Mouse (Mus musculus): Measurements from ENCODE around the gene Afmid. TPM values are rescaled to one million over a fixed set of nuclear protein-coding genes. Genes with fewer than 3 reads are reported as not detected.

Afmid gene
- polyA plus RNA-seq, 1 experiment from 2014 or later = 4.6 TPM

- ATAC-seq (ENCODE audit: insufficient read depth) (no peak), DNase-seq (no peak)
- Histone ChIP-seq H3K4me1 (ENCODE audit: insufficient read depth) (0 out of 2 replicates have a peak, but pooled peaks cover 2% of the 10 kb centered on the region), H3K4me3 (ENCODE audit: low read depth, low read length) (no peak overlapping the region), H3K4me2 (no peak overlapping the region), H3K27ac (ENCODE audit: low read depth) (no peak overlapping the region), H3K27me3 (ENCODE audit: insufficient read depth, low read length) (no peaks in the 10 kb centered on the region), H3K9me3 (ENCODE audit: low read depth, low read length) (no peaks in the 10 kb centered on the region), H3K9ac (no peak overlapping the region), H3K36me3 (ENCODE audit: insufficient read depth) (no peaks in the 10 kb centered on the region)
- 63% methylated on average over 1 of the region's 1 CpGs for WGBS
- no peak for TF ChIP-seq CTCF (IDR thresholded peaks at IDR 0.05; ENCODE audit: low read depth)
These were observed 13.3 kb downstream of the Afmid start for GRCm38 (mm10) chr11:117839021-117839420.

- no peak overlapping the region for H3K4me3 ChIP-seq (ENCODE audit: low read depth, low read length)
- H3K4me2 ChIP-seq = no peak overlapping the region
- TF ChIP-seq CTCF (IDR thresholded peaks at IDR 0.05; ENCODE audit: low read depth) = no peak
- H3K27me3 ChIP-seq (ENCODE audit: insufficient read depth, low read length) = no peaks in the 10 kb centered on the region
- H3K9ac ChIP-seq = no peak overlapping the region; the same call in 1 of the 2 replicates
- H3K4me1 ChIP-seq (ENCODE audit: insufficient read depth) = 0 out of 2 replicates have a peak, but pooled peaks cover 2% of the 10 kb centered on the region
- DNase-seq (no peak), ATAC-seq (ENCODE audit: insufficient read depth) (no peak)
- H3K36me3 ChIP-seq (ENCODE audit: insufficient read depth) = no peaks in the 10 kb centered on the region
- H3K9me3 ChIP-seq (ENCODE audit: low read depth, low read length) = no peaks in the 10 kb centered on the region
- WGBS = 33% methylated on average over 1 of the region's 1 CpGs
- H3K27ac ChIP-seq (ENCODE audit: low read depth) = no peak overlapping the region
These were observed 15.2 kb downstream of the Afmid start for GRCm38 (mm10) chr11:117840910-117841309.

GRCm38 (mm10) chr11:117843434-117843833, 17.7 kb downstream of the Afmid start:
- H3K27me3 ChIP-seq (ENCODE audit: insufficient read depth, low read length) = no peaks in the 10 kb centered on the region
- ATAC-seq (ENCODE audit: insufficient read depth) = no peak
- no peak overlapping the region for H3K4me3 ChIP-seq (ENCODE audit: low read depth, low read length)
- H3K36me3 ChIP-seq (ENCODE audit: insufficient read depth) = no peaks in the 10 kb centered on the region
- no peak overlapping the region for H3K4me2 ChIP-seq
- H3K4me1 ChIP-seq (ENCODE audit: insufficient read depth) = peaks cover 11% of the 10 kb centered on the region
- H3K9ac ChIP-seq = no peak overlapping the region
- no peaks in the 10 kb centered on the region for H3K9me3 ChIP-seq (ENCODE audit: low read depth, low read length)
- TF ChIP-seq CTCF (IDR thresholded peaks at IDR 0.05; ENCODE audit: low read depth) = no peak
- no peak for DNase-seq
- H3K27ac ChIP-seq (ENCODE audit: low read depth) = no peak overlapping the region
- WGBS = 79% methylated on average over 2 of the region's 2 CpGs

GRCm38 (mm10) chr11:117844997-117845396, 19.3 kb downstream of the Afmid start:
- ATAC-seq (ENCODE audit: insufficient read depth) (no peak), DNase-seq (no peak)
- H3K4me3 ChIP-seq (ENCODE audit: low read depth, low read length) = no peak overlapping the region
- H3K4me1 ChIP-seq (ENCODE audit: insufficient read depth) = peaks cover 13% of the 10 kb centered on the region
- no peak overlapping the region; the same call in 1 of the 2 replicates for H3K9ac ChIP-seq
- H3K9me3 ChIP-seq (ENCODE audit: low read depth, low read length) = no peaks in the 10 kb centered on the region
- 53% methylated on average over 2 of the region's 2 CpGs for WGBS
- H3K27ac ChIP-seq (ENCODE audit: low read depth) = peak overlapping the region; percentile 69; the same call in 1 of the 2 replicates
- no peaks in the 10 kb centered on the region for H3K27me3 ChIP-seq (ENCODE audit: insufficient read depth, low read length)
- no peak for TF ChIP-seq CTCF (IDR thresholded peaks at IDR 0.05; ENCODE audit: low read depth)
- no peaks in the 10 kb centered on the region for H3K36me3 ChIP-seq (ENCODE audit: insufficient read depth)
- no peak overlapping the region for H3K4me2 ChIP-seq

GRCm38 (mm10) chr11:117845651-117846050, 19.9 kb downstream of the Afmid start:
- H3K27ac ChIP-seq (ENCODE audit: low read depth) = no peak overlapping the region

GRCm38 (mm10) chr11:117846640-117847039, 20.9 kb downstream of the Afmid start:
- peak; percentile 46 for TF ChIP-seq CTCF (IDR thresholded peaks at IDR 0.05; ENCODE audit: low read depth)
- Histone ChIP-seq H3K4me3 (ENCODE audit: low read depth, low read length) (no peak overlapping the region), H3K27ac (ENCODE audit: low read depth) (no peak overlapping the region), H3K9ac (no peak overlapping the region), H3K9me3 (ENCODE audit: low read depth, low read length) (no peaks in the 10 kb centered on the region), H3K27me3 (ENCODE audit: insufficient read depth, low read length) (no peaks in the 10 kb centered on the region), H3K36me3 (ENCODE audit: insufficient read depth) (peaks cover 5% of the 10 kb centered on the region), H3K4me1 (ENCODE audit: insufficient read depth) (peaks cover 22% of the 10 kb centered on the region), H3K4me2 (no peak overlapping the region)
- ATAC-seq (ENCODE audit: insufficient read depth) = no peak
- peak; percentile 62 for DNase-seq
- 47% methylated on average over 5 of the region's 5 CpGs for WGBS

More at GRCm38 (mm10) chr11:117845651-117846050, 19.9 kb downstream of the Afmid start:
- Histone ChIP-seq H3K9me3 (ENCODE audit: low read depth, low read length) (no peaks in the 10 kb centered on the region), H3K36me3 (ENCODE audit: insufficient read depth) (no peaks in the 10 kb centered on the region), H3K4me2 (no peak overlapping the region), H3K27me3 (ENCODE audit: insufficient read depth, low read length) (no peaks in the 10 kb centered on the region), H3K9ac (no peak overlapping the region), H3K4me1 (ENCODE audit: insufficient read depth) (peaks cover 19% of the 10 kb centered on the region), H3K4me3 (ENCODE audit: low read depth, low read length) (no peak overlapping the region)
- WGBS = 73% methylated on average over 2 of the region's 2 CpGs
- no peak for ATAC-seq (ENCODE audit: insufficient read depth)
- no peak for DNase-seq
- TF ChIP-seq CTCF (IDR thresholded peaks at IDR 0.05; ENCODE audit: low read depth) = no peak

GRCm38 (mm10) chr11:117847593-117848215, 22.0 kb downstream of the Afmid start:
- ATAC-seq (ENCODE audit: insufficient read depth) (no peak), DNase-seq (no peak)
- H3K27me3 ChIP-seq (ENCODE audit: insufficient read depth, low read length) = no peaks in the 10 kb centered on the region
- peaks cover 22% of the 10 kb centered on the region for H3K4me1 ChIP-seq (ENCODE audit: insufficient read depth)
- TF ChIP-seq CTCF (IDR thresholded peaks at IDR 0.05; ENCODE audit: low read depth) = no peak
- H3K9ac ChIP-seq = peak overlapping the region; percentile 83
- H3K36me3 ChIP-seq (ENCODE audit: insufficient read depth) = peaks cover 15% of the 10 kb centered on the region
- WGBS = 73% methylated on average over 7 of the region's 7 CpGs
- H3K4me2 ChIP-seq = peak overlapping the region; percentile 90
- no peaks in the 10 kb centered on the region for H3K9me3 ChIP-seq (ENCODE audit: low read depth, low read length)
- H3K4me3 ChIP-seq (ENCODE audit: low read depth, low read length) = peak overlapping the region; percentile 74
- peak overlapping the region; percentile 97 for H3K27ac ChIP-seq (ENCODE audit: low read depth)
